Mouse (Mus musculus) kidney, postnatal 4 days (tissue): Measurements from ENCODE around the gene Eftud2.
A peak's percentile ranks its signal among the peaks of the same experiment; 100 is the strongest.

Source experiments
- DNase-seq, 2 experiments: peaks; one replicate each; pipeline ENCODE4 v3.0.0; 2021; ENCODE audit warnings: mixed read lengths in 2 of 2

Eftud2 gene

GRCm38 (mm10) chr11:102880585-102881313 lies at the start of gene Eftud2, which contains the start of gene Ccdc103:
Gene Eftud2 (minus strand): TSS chr11:102880985.
Gene Ccdc103 (plus strand): TSS chr11:102881204.
- peak; percentile 93 to 95 for DNase-seq

GRCm38 (mm10) chr11:102925351-102925717 lies 44.5 kb upstream of the Eftud2 start:
- no peak for DNase-seq

DNA sequence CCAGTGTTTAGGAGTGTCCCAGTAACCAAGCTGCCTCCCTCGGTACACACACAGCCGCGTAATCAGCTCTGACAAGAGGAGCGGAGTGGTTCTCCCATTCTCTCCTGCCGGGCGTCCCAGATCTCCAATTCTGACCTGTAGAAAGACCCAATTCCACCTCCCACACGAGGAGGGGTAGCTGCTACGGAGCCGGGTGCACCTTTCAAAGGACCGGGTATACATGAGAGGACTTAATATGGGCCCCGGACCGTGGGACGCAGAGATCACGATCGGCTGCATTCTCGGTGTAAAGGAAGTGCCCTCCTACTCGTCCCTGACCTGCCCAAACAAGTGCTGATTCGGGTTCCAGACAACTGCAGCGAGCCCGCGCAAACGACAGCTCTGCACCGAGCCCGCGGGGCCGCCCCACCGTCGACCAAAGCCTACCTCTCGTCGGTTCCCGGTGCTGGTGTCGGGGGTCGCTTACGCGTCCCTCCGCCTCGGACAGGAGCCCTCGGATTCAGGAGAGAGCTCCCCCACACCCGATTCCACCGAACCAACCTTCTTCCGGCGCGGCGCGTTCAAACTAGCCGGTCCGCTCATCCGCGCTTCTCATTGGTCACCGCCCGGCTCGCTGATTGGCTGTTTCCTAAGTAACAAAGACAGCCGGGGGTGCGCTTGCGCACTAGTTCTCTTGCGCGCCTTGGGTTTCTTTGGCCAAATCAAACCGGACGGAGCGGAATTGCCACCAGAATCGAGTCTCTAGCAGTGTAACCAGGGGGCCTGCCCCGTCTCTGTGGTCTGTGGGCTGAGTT lies 44.0 kb upstream of the Eftud2 start, which contains the start of gene Kif18b:
TSS of gene Kif18b (minus strand) at position 568 of the 794 bp plus-strand sequence.
- DNase-seq, result peak; percentile 97 to 98

- no peak for DNase-seq
These were observed 40.7 kb upstream of the Eftud2 start for GRCm38 (mm10) chr11:102921491-102921890.

DNA sequence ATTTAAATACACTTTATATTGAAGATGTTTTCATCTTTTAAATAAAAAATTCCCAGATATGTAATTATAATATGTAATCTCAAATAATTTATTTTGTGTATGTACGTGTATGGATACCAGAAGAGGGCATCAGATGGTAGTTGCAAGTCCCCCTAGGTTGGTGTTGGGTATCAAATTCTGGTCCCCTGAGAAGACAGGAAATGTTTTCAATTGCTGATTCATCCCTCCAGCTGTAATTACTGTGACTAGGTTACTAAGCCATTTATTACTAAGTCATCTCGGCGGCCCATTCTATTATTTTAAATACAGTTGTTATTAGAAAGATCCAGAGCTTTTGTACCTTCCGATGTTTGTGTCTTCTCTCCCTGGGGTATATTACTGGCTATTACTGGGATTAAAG lies 37.3 kb upstream of the Eftud2 start:
- no peak for DNase-seq

- DNase-seq, result no peak
These were observed 34.6 kb upstream of the Eftud2 start for GRCm38 (mm10) chr11:102915380-102915779.

DNA sequence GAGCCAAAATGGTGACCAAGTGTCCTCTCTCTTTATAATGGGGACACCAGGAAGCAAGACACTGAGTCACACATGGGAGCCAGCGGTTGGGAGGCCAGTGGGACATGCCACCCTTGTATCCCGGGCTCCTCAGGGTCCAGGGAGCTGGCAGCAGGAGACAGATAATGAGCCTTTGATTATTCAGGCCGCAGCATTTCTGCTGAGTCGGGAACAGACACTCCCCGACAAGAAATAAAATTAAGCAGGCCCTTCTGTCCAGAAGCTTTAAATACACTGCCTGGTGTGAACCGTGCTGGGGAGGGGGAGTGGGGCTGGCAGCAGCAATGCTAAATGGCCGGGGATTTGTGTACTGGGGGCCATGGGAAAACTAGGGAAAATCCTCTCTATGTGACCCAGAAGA lies 30.6 kb upstream of the Eftud2 start:
- no peak for DNase-seq

GRCm38 (mm10) chr11:102903654-102904053 lies 22.9 kb upstream of the Eftud2 start:
- DNase-seq, result no peak

GRCm38 (mm10) chr11:102902107-102902506 lies 21.3 kb upstream of the Eftud2 start:
- DNase-seq, result no peak

DNA sequence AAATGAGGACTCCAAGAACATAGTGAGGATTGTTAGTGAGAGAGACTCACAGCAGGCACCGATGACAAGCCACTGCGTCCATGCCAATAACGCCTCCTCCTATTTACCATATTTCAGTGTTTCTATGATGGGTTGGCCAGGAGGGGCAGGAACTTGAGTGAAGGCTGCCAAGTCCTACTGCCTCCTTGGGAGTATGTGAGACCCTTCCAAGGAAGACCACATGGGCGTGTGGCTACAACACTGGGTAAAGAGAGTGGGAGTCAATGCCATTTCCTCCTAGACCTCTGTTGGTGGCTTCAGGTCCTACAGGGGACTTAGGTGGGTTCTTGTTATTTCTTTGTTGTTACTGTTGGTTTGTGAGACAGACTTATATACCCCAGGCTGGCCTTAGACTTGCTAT lies 20.4 kb upstream of the Eftud2 start:
- DNase-seq, result no peak

- peak; percentile 92 for DNase-seq
These were observed 20.0 kb upstream of the Eftud2 start, which contains the start of gene Gfap for GRCm38 (mm10) chr11:102900763-102901162. Gene Gfap (minus strand): TSS chr11:102900912.

DNA sequence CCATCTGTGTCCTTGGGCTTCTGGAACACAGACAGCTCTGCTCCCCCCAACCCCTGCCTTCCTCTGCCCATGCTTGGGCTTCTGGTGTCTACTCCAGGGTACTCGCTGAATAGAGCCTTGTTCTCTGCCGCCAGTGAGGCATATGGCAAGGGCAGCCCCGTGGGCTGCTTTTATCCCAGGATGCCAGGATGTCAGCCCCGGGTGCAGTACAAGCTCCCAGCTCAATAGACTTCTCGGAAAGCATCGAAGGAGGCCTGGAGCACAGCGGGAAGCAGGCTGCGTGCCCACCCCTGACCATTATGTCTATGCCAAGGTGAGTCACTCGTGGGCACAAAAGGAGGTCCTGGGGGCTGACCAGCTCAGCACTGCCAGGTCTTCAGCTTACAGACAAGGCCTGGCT lies 17.6 kb upstream of the Eftud2 start:
- no peak for DNase-seq

DNA sequence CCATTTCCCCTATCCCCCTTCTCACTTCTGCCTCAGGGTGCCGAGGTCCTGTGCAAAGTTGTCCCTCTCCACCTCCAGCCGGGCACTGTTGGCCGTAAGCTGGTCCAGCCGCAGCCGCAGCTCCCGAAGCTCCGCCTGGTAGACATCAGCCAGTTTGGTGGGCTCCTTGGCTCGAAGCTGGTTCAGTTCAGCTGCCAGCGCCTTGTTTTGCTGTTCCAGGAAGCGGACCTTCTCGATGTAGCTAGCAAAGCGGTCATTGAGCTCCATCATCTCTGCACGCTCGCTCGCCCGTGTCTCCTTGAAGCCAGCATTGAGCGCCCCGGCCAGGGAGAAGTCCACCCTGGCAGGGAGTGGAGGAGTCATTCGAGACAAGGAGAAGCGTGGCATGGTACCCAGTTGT lies 15.9 kb upstream of the Eftud2 start:
- DNase-seq, result no peak

DNA sequence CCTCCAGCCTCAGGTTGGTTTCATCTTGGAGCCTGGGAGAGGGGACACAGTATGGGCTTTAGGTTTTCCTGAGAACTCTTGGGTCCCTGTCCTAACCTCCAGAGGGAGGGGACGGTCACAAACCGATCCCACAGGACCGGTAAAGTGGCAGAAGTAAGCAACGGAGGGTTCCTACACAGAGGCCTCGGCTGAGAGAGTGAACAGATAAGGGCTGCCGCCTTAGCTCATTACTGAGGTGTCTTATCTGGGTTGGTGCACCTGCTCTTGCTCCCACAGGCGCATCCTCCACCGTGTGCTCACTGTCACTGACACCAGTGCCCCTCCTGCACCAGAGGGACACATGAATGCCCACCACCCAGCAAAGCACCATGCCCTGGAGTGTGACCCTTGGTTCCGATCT lies 15.0 kb upstream of the Eftud2 start:
- DNase-seq, result no peak

- no peak for DNase-seq
These were observed 13.9 kb upstream of the Eftud2 start for GRCm38 (mm10) chr11:102894716-102895115.

DNA sequence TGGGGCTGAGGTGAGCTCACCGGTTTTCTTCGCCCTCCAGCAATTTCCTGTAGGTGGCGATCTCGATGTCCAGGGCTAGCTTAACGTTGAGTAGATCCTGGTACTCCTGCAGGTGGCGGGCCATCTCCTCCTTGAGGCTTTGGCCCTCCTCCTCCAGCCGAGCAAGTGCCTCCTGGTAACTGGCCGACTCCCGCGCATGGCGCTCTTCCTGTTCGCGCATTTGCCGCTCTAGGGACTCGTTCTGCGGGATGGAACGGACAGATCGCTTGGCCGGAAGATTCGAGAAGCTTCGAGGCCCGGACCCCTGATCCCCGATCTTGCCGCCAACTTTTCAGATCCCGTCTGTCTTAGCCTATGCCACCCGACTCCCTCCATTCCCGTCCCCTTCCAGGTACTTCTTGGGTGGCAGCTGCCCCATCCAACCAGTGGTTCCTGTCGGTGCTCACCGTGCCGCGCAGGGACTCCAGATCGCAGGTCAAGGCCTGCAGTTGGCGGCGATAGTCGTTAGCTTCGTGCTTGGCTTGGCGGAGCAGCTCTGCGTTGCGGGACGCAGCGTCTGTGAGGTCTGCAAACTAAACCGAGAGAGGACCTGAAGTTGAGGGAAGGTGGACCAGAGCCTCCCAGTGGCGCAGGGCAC lies 12.3 kb upstream of the Eftud2 start:
- peak; percentile 80 to 90 for DNase-seq

- peak in 1 of 2 experiments; percentile 26 for DNase-seq
These were observed 9.3 kb upstream of the Eftud2 start for GRCm38 (mm10) chr11:102890096-102890495.

- DNase-seq, result no peak
These were observed 7.3 kb upstream of the Eftud2 start for GRCm38 (mm10) chr11:102888135-102888534.

DNA sequence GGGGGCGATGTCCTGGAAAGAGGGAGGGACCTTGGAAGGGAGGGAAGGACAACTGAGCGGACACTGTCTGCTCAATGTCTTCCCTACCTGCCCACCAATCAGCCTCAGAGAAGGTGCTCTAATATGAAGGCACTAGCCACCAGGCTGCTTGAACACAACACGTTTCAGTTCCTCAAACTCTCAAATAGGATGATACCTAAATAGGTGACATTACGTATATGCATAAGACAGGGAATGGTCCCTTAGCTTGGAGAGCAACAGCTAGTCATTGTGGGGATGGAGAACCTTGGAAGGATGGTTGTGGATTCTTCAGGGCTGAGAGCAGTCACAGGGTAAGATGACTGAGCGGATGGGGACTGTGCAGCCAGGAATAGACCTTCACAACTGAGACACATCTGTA lies 6.6 kb upstream of the Eftud2 start:
- DNase-seq, result no peak

GRCm38 (mm10) chr11:102884616-102885219 lies 3.9 kb upstream of the Eftud2 start, which contains the start of gene Fam187a:
Gene Fam187a (plus strand): TSS chr11:102885169.
- no peak for DNase-seq

GRCm38 (mm10) chr11:102881314-102882198 lies 771 bp upstream of the Eftud2 start:
- DNase-seq, result peak in 1 of 2 experiments; percentile 15

GRCm38 (mm10) chr11:102879558-102879957 lies 1.2 kb downstream of the Eftud2 start:
- no peak for DNase-seq
